Mouse (Mus musculus): ENCODE data around the gene Tff1. TPM values are rescaled to one million over a fixed set of nuclear protein-coding genes. Genes with fewer than 3 reads are reported as not detected.

The Tff1 gene
- polyA plus RNA-seq, 1 experiment from 2014 or later = not detected

DNA sequence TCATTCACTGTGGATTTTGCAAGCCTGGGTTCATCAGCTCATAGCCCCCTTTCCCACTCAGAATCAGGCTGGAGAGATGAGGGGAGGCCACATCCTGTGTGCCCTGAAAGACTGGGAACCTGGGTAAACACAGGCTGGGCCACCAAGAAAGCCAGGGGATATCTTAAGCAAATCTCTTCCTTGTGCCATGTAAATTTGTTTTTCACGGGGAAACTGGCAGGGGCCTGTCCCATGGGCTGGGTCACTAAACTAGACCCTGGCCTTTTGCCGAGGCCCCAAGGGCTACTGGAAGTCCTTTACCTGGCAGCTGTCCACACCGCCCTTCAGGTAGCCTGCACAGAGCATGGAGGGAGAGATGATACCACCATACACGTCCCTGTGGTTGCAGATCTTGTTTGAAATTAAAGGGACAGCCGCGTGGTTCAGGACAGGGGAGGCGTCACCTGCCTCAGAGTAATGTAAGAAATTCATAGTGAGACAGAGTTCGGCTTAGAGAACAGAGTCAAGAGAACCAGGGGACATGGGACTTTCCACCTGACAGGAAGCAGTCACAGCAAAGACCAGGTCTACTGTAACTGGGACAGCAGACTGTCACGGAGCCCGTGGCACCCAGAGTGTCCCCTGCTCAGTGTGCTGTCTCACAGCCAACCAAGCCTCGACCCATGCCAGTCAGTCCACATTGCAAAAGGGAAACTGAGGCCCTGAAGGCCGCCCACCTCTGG, 19.4 kb upstream of the Tff1 start:
- no peaks in the 10 kb centered on the region for H3K36me3 ChIP-seq
- H3K9me3 ChIP-seq = no peaks in the 10 kb centered on the region
- no peaks in the 10 kb centered on the region for H3K4me1 ChIP-seq
- WGBS = 82% methylated on average over 12 of the region's 12 CpGs
- H3K27ac ChIP-seq (replicated peaks) = no peak overlapping the region
- no peaks in the 10 kb centered on the region for H3K27me3 ChIP-seq
- H3K4me2 ChIP-seq (replicated peaks) = no peak overlapping the region
- no peak overlapping the region for H3K4me3 ChIP-seq
- no peak for ATAC-seq (ENCODE audit: low FRiP score, low read depth)
- no peak overlapping the region for H3K9ac ChIP-seq (replicated peaks)

DNA sequence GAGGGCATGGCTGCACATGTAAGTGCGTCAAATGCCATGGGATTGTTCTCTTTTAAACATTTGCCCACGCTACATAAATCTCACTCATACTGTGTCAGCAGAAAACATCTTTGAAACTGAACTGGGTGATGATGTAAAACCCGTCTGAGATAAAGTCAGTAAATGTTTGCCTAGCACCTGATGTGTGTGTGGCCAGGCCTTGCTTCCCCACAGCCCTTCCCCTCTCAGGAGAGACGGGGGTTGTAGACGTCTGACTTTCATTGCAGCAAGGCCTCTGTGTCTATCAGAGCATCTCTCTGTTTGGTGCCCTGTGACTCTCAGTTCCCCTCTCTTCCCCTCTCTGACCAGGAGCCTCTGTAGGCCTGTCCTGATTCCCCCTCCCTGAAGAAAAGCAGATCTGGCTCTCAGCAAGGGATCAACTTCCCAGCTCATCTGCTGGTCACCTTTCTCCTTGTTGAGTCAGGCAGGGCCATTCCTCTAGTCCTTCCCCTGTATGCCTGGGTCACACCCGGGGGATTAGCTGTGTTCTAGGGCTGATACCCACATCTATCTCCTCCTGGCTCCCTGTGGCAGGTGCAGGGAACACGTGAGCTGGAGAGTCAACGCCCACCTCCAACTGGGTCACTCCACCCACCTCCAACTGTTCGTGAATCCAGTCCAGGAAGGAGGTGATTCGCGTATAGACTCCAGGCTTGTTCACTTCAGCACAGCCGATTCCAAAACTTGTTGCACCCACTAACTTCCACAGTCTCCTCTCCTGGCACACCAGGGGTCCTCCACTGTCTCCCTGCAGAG, 18.3 kb upstream of the Tff1 start:
- no peak for ATAC-seq (ENCODE audit: low FRiP score, low read depth)
- H3K27me3 ChIP-seq = no peaks in the 10 kb centered on the region
- 70% methylated on average over 12 of the region's 12 CpGs for WGBS

DNA sequence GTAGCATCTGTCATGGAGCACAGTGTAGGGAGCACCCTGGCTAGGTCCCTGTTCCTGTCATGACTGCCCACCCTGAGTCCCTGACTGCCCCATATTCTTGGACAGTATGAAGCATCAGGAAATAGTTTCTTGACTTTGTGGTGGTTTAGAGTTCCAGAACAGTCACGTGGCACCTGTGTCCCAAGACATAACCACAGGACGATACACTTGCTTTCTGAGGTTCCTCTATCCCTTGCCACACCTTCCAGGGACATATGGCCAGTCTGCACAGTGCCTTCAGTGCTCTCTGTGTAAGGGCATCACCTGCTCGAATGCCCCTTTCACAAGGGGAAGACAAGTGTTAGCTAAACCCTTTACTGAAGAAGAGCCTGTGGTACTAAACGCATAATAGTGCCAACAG, 16.4 kb upstream of the Tff1 start:
- Histone ChIP-seq H3K4me1 (no peaks in the 10 kb centered on the region), H3K4me2 (replicated peaks) (no peak overlapping the region), H3K4me3 (no peak overlapping the region), H3K9me3 (no peaks in the 10 kb centered on the region), H3K27me3 (no peaks in the 10 kb centered on the region), H3K27ac (replicated peaks) (no peak overlapping the region), H3K9ac (replicated peaks) (no peak overlapping the region), H3K36me3 (no peaks in the 10 kb centered on the region)
- ATAC-seq (ENCODE audit: low FRiP score, low read depth) = no peak
- WGBS = 88% methylated on average over 4 of the region's 4 CpGs

More for the DNA sequence above, 18.3 kb upstream of the Tff1 start:
- Histone ChIP-seq H3K9ac (replicated peaks) (no peak overlapping the region), H3K4me3 (no peak overlapping the region), H3K27ac (replicated peaks) (no peak overlapping the region), H3K9me3 (no peaks in the 10 kb centered on the region), H3K4me1 (no peaks in the 10 kb centered on the region), H3K4me2 (replicated peaks) (no peak overlapping the region), H3K36me3 (no peaks in the 10 kb centered on the region)

DNA sequence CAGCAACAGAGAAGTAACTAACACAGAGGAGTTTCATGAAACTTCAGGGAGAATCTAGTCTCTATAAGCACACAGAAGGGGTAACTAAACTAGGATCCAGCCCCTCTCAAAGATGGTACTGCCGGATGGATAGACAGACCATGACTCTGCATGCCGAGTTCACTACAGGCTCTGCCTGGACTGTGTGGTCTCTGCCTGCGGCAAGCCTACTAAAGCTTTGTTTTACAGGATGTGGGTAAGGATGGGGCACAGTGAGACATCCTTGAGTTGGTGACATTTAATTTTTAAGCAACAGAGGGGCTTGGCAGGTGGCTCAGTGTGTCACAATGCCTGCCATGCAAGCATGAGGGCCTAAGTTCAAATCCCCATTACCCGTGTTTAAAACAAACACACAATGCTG, 11.2 kb upstream of the Tff1 start:
- Histone ChIP-seq H3K4me2 (replicated peaks) (no peak overlapping the region), H3K9me3 (no peaks in the 10 kb centered on the region), H3K27me3 (no peaks in the 10 kb centered on the region), H3K9ac (replicated peaks) (no peak overlapping the region), H3K27ac (replicated peaks) (no peak overlapping the region), H3K4me3 (no peak overlapping the region), H3K36me3 (no peaks in the 10 kb centered on the region), H3K4me1 (no peaks in the 10 kb centered on the region)
- 94% methylated on average over 4 of the region's 4 CpGs for WGBS
- no peak for ATAC-seq (ENCODE audit: low FRiP score, low read depth)

DNA sequence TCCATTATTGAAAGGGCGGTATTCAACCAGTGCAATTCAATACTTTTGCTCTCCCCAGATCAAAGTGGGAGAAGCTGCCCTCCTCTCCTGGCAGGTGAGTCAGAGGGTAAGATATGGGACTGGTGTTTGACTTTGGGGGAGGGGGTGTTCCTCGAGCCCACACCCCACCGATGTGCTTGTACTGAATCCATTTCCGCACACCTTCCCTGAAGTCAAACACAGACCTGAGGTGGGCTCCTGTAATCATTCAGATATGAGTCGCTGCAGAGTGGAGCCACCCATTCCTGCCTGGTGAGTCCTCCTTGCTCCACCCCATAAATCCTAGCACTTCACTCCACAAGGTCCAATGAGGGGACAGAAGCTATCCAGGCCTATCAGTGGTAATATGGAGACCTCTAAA, 4.7 kb upstream of the Tff1 start:
- ATAC-seq (ENCODE audit: low FRiP score, low read depth) = no peak
- Histone ChIP-seq H3K4me1 (no peaks in the 10 kb centered on the region), H3K4me2 (replicated peaks) (no peak overlapping the region), H3K36me3 (no peaks in the 10 kb centered on the region), H3K27me3 (no peaks in the 10 kb centered on the region), H3K9me3 (no peaks in the 10 kb centered on the region), H3K4me3 (no peak overlapping the region), H3K27ac (replicated peaks) (no peak overlapping the region), H3K9ac (replicated peaks) (no peak overlapping the region)
- WGBS = 93% methylated on average over 5 of the region's 5 CpGs

DNA sequence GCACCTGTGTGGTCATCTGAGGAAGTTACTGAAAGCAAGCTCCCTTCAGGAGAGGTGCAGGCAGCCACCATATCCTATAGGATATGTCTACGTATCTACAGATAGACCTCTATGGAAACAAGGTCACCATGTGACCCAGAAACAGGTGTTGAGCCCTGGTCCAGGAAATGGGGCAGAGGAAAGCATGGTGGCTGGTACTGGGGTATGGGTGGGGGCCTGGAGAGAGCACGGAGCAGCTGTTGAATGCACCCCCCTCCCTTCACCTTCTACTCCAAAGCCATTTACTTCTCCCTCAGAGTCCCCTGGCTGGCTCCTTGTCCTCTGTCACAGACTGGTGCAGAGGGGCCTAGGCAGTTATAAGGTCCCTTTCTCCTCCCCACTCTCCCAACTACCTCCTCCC, 1.3 kb downstream of the Tff1 start:
- Histone ChIP-seq H3K36me3 (no peaks in the 10 kb centered on the region), H3K9me3 (no peaks in the 10 kb centered on the region), H3K4me1 (no peaks in the 10 kb centered on the region), H3K27ac (replicated peaks) (no peak overlapping the region), H3K4me2 (replicated peaks) (no peak overlapping the region), H3K4me3 (no peak overlapping the region), H3K9ac (replicated peaks) (no peak overlapping the region), H3K27me3 (no peaks in the 10 kb centered on the region)
- no peak for ATAC-seq (ENCODE audit: low FRiP score, low read depth)
- WGBS = 93% methylated on average over 2 of the region's 2 CpGs

DNA sequence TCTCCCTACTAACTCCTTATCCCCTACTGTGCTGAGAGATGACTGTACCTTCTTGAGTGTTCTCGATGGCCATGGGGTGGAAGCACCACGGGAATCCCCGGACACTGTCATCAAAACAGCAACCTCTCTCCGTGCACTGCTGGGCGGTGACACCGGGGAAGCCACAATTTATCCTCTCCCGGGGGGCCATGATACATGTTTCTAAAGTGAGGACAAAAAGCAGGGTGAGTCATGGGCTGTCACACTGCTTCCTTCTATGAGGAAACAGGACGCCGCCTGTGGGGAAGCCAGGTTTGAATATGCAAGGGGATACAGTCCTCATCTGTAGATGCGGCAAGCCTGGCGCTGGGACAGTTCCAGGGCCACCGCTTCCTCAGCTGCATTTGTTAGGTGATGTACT, 2.5 kb downstream of the Tff1 start:
- no peaks in the 10 kb centered on the region for H3K9me3 ChIP-seq
- H3K4me1 ChIP-seq = no peaks in the 10 kb centered on the region

DNA sequence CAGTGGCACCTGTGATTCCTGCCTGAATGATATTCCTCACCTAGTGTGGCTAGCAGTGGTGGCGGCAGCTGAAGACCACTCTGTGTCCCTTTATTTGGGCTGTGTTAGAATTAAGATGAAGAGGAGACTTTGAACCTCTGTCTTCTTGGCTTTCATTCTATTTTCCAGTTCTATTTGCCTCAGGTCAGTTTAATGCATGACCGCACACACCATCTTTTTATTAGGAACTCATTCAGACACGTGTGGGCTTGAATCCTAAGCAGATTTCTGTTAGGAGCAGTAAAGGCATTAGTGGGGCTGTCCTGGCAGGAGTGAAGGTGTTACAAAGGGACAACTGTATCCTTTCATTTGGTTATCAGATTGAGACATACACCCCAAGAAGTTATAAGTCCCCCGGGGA, 4.8 kb downstream of the Tff1 start:
- Histone ChIP-seq H3K4me2 (replicated peaks) (no peak overlapping the region), H3K27ac (replicated peaks) (no peak overlapping the region), H3K36me3 (no peaks in the 10 kb centered on the region), H3K27me3 (no peaks in the 10 kb centered on the region), H3K4me3 (no peak overlapping the region), H3K9ac (replicated peaks) (no peak overlapping the region), H3K4me1 (no peaks in the 10 kb centered on the region), H3K9me3 (no peaks in the 10 kb centered on the region)
- WGBS = 70% methylated on average over 4 of the region's 4 CpGs
- no peak for ATAC-seq (ENCODE audit: low FRiP score, low read depth)

More for the DNA sequence above, 2.5 kb downstream of the Tff1 start:
- no peak overlapping the region for H3K27ac ChIP-seq (replicated peaks)
- H3K9ac ChIP-seq (replicated peaks) = no peak overlapping the region
- 90% methylated on average over 12 of the region's 12 CpGs for WGBS
- no peaks in the 10 kb centered on the region for H3K36me3 ChIP-seq
- H3K27me3 ChIP-seq = no peaks in the 10 kb centered on the region
- no peak overlapping the region for H3K4me3 ChIP-seq
- no peak overlapping the region for H3K4me2 ChIP-seq (replicated peaks)
- ATAC-seq (ENCODE audit: low FRiP score, low read depth) = no peak

DNA sequence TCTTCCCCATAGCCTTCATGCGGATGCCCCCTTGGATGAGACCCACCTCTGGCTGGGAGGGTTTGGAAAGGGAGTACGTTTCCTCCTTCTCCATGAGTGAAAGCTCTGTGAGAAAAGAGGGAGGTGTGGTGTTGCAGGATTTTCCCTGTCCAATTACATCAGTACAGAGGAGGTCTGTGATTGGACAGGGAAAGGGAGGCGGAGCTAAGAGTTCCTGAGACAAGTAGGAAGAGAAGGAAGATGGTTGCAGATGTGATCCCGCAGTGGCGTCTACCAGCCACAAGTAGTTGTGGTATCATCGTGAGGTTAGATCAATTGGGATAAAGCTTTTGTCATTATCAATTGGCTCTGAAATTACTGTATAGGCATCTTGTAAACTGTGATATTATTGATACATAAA, 7.2 kb downstream of the Tff1 start:
- WGBS = 79% methylated on average over 6 of the region's 6 CpGs

DNA sequence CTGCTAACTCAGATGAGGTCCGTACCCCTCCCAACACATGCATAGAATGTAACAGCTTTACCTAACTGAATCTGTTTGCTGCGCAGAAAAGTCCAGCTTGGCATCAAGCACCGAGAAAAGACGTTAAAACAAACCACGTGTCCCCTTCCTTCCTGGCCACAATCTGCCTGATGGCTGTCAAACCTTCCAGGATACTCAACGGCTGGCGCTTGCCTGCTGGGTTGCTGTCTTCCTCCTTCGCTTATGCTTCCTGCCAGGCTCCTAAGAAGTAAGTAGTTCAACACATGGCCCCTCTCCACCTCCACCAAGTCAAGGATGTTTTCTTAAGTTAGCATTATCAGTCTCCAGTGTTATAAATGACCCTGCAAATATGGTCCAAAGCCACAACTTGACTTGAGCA, 11.3 kb downstream of the Tff1 start:
- Histone ChIP-seq H3K9me3 (no peaks in the 10 kb centered on the region), H3K27ac (replicated peaks) (no peak overlapping the region), H3K9ac (replicated peaks) (no peak overlapping the region), H3K4me3 (no peak overlapping the region), H3K4me2 (replicated peaks) (no peak overlapping the region), H3K4me1 (peaks cover 8% of the 10 kb centered on the region; the same call in 1 of the 2 replicates), H3K36me3 (no peaks in the 10 kb centered on the region), H3K27me3 (no peaks in the 10 kb centered on the region)
- ATAC-seq (ENCODE audit: low FRiP score, low read depth) = no peak
- 82% methylated on average over 8 of the region's 8 CpGs for WGBS

More for the DNA sequence above, 7.2 kb downstream of the Tff1 start:
- H3K4me2 ChIP-seq (replicated peaks) = no peak overlapping the region
- ATAC-seq (ENCODE audit: low FRiP score, low read depth) = no peak
- H3K9me3 ChIP-seq = no peaks in the 10 kb centered on the region
- H3K4me1 ChIP-seq = 0 out of 2 replicates have a peak, but pooled peaks cover 2% of the 10 kb centered on the region
- no peaks in the 10 kb centered on the region for H3K36me3 ChIP-seq
- H3K27me3 ChIP-seq = no peaks in the 10 kb centered on the region
- H3K27ac ChIP-seq (replicated peaks) = no peak overlapping the region
- no peak overlapping the region for H3K9ac ChIP-seq (replicated peaks)
- H3K4me3 ChIP-seq = no peak overlapping the region

DNA sequence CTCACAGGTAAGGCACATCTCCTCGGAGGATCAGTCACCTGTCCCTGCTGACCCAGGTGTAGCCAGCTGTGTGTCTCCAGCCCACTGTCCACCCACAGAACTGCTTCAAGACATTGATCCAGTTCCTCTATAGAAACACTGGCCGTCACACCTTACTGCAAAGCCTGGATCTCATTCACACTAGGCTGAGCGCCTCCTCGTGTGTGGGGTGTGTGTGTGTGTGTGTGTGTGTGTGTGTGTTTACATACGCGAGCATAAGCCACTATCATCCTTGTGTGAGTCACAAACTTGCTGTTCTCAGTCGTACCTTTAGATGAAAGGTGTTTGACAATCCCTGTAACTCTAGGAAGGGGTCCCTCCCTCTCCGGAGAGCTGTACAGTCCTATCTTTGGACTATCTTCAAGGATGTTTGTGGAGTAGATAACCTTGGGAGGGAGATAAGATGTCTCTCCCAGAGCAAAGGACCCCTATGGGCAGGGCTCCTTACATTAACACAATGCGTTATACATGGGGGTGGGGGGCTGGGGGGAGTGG, 12.0 kb downstream of the Tff1 start:
- peaks cover 8% of the 10 kb centered on the region; the same call in 1 of the 2 replicates for H3K4me1 ChIP-seq
- no peaks in the 10 kb centered on the region for H3K9me3 ChIP-seq
- no peak for ATAC-seq (ENCODE audit: low FRiP score, low read depth)
- no peak overlapping the region for H3K4me2 ChIP-seq (replicated peaks)
- WGBS = 86% methylated on average over 9 of the region's 9 CpGs
- no peak overlapping the region for H3K27ac ChIP-seq (replicated peaks)
- no peaks in the 10 kb centered on the region for H3K27me3 ChIP-seq
- H3K9ac ChIP-seq (replicated peaks) = no peak overlapping the region
- H3K4me3 ChIP-seq = no peak overlapping the region
- H3K36me3 ChIP-seq = no peaks in the 10 kb centered on the region

DNA sequence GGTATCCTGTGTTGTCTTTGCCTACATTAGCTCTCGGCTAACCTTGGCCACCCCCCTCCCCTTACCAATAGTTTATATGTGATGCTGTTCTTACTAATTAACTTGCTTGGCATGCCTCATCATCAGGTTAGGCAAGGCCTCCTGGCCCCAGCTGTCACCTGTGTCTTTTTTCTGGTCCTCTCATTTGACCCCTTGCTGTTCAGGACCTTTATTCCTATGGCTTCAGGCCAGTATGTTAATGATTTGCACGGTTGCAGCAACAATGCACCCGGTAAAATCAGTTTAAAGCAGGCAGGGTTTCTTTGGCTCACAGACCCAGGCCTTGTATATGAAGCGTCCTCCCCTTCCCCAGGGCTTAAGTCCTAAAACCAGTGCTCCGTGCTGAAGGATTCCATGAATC, 12.6 kb downstream of the Tff1 start:
- no peak overlapping the region for H3K27ac ChIP-seq (replicated peaks)
- H3K27me3 ChIP-seq = no peaks in the 10 kb centered on the region
- no peaks in the 10 kb centered on the region for H3K36me3 ChIP-seq
- no peak for ATAC-seq (ENCODE audit: low FRiP score, low read depth)
- H3K4me2 ChIP-seq (replicated peaks) = no peak overlapping the region
- no peaks in the 10 kb centered on the region for H3K9me3 ChIP-seq
- H3K4me3 ChIP-seq = no peak overlapping the region
- WGBS = 50% methylated on average over 5 of the region's 5 CpGs
- H3K9ac ChIP-seq (replicated peaks) = no peak overlapping the region
- peaks cover 8% of the 10 kb centered on the region; the same call in 1 of the 2 replicates for H3K4me1 ChIP-seq
